Mouse (Mus musculus) liver, postnatal 0 days (tissue): ENCODE results near the gene Rnf17. TPM values are rescaled to one million over a fixed set of nuclear protein-coding genes. Genes with fewer than 3 reads are reported as not detected.

Source experiments
- ATAC-seq: fragments of 200-750 bp; cut with Nextera tagmentation; 2 replicates; pipeline ENCODE4 v1.8.0; 2017; ENCODE audit warnings: mild to moderate bottlenecking, moderate library complexity
- DNase-seq: peaks from one replicate; pipeline ENCODE4 v3.0.0-alpha.2; 2016
- H3K27ac ChIP-seq: fragments of 300-500 bp; sonication (generic); 2 replicates; pipeline ENCODE4 v1.5.1; 2014; ENCODE audit warnings: antibody characterized with exemption, moderate library complexity, mild to moderate bottlenecking, low read depth
- H3K27me3 ChIP-seq: fragments of 300-500 bp; sonication (generic); 2 replicates; pipeline ENCODE4 v1.6.1; 2014; ENCODE audit warnings: low read length, control low read depth, mixed read lengths; ENCODE audit not compliant: insufficient read depth
- H3K36me3 ChIP-seq: fragments of 300-500 bp; sonication (generic); replicated peaks from 2 replicates; pipeline ENCODE4 v1.6.1; 2014; ENCODE audit warnings: mild to moderate bottlenecking, control low read depth, low read length, moderate library complexity, mixed read lengths; ENCODE audit not compliant: insufficient read depth
- H3K4me1 ChIP-seq: fragments of 300-500 bp; sonication (generic); 2 replicates; pipeline ENCODE4 v1.6.1; 2014; ENCODE audit warnings: antibody characterized with exemption, mild to moderate bottlenecking, control low read depth; ENCODE audit not compliant: insufficient read depth
- H3K4me2 ChIP-seq: fragments of 300-500 bp; sonication (generic); 2 replicates; pipeline ENCODE4 v1.6.1; 2014; ENCODE audit warnings: low read depth, mild to moderate bottlenecking, low read length, moderate library complexity, mixed read lengths
- H3K4me3 ChIP-seq: fragments of 300-500 bp; sonication (generic); 2 replicates; pipeline ENCODE4 v1.5.1; 2014; ENCODE audit warnings: low read depth, low read length
- H3K9ac ChIP-seq: fragments of 300-500 bp; sonication (generic); replicated peaks from 2 replicates; pipeline ENCODE4 v1.6.1; 2014; ENCODE audit warnings: mild to moderate bottlenecking, moderate library complexity
- H3K9me3 ChIP-seq: fragments of 300-500 bp; sonication (generic); 2 replicates; pipeline ENCODE4 v1.6.1; 2016; ENCODE audit warnings: mild to moderate bottlenecking, control low read depth, low read length, mixed read lengths
- CTCF ChIP-seq: sonication (generic); IDR thresholded peaks from 2 replicates; pipeline ENCODE4 v1.5.1; 2016; ENCODE audit warnings: antibody characterized with exemption, low read depth
- EP300 ChIP-seq: IDR thresholded peaks from 2 replicates; pipeline ENCODE4 v1.6.1; 2016; ENCODE audit warnings: antibody characterized with exemption, low read depth, mild to moderate bottlenecking
- WGBS: fragments of 180-500 bp; shearing (Covaris S2); extraction: QIAGEN DNeasy Blood & Tissue Kit; methylation state at CpG from one replicate; pipeline ENCODE4 v1.1.7; 2014; ENCODE audit not compliant: insufficient replicate concordance; 5-methylcytosine and 5-hydroxymethylcytosine counted together
- polyA plus RNA-seq: library from polyadenylated mRNA; unstranded; fragments of >200 nt; fragmentation: Nextera tagmentation; extraction: Ambion mirVana; gene quantifications from 2 replicates; pipeline ENCODE4 v1.2.1, GENCODE M21; 2015

Rnf17 gene
- polyA plus RNA-seq: 0.40 and 0.70 TPM in 2 replicates

DNA sequence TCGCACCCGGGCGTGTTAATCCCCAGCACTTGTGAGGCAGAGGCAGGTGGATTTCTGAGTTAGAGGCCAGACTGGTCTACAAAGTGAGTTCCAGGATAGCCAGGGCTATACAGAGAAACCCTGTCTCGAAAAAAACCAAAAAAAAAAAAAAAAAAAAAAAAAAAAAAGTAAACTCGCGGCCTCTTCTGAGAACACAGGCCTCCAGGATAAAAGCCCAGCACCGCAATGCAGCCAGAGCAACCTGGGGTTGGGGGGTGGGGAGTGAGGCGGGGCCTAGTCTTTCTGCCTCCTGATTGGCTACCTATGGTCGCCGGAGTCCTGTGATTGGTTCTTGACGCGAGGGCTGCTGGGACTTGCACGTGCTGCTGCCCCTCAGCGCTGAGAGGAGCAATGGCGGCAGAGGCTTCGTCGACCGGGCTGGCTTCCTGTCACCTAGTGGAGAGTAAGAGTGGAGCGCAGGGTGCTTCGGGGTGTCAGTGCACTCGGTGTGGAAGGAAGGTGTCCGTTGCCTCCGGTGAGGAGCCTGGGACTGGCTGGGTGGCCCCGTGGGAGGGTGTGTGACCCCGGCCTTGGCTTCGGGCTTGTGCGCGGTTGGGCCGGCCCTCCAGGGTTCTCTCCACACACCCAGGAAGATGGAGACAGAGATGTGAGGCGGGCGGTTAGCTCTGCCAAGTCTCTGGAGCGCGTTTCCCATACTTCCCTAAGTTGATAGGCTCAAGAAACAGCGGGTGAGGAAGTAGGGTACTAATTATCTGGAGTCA is at the start of gene Rnf17:
TSS of gene Rnf17 (plus strand) at position 271 of the 761 bp plus-strand sequence.
- DNase-seq: peak; percentile 22
- TF ChIP-seq CTCF (no peak), EP300 (no peak)
- Histone ChIP-seq H3K4me3 (no peak within 1 kb of the TSS), H3K4me1 (no peaks in the 10 kb centered on the region), H3K9me3 (no peaks in the 10 kb centered on the region), H3K27ac (no peak within 1 kb of the TSS), H3K9ac (no peak within 1 kb of the TSS), H3K27me3 (no peaks in the 10 kb centered on the region), H3K36me3 (no peaks in the 10 kb centered on the region), H3K4me2 (peak within 1 kb of the TSS; percentile 26; the same call in 1 of the 2 replicates)
- 0 out of 2 replicates have a peak, but pooled peaks have one; percentile 29 for ATAC-seq
- WGBS: 72% methylated on average over 34 of the region's 34 CpGs

- Histone ChIP-seq H3K9me3 (no peaks in the 10 kb centered on the region), H3K36me3 (no peaks in the 10 kb centered on the region), H3K27me3 (no peaks in the 10 kb centered on the region), H3K27ac (no peak overlapping the region), H3K4me3 (no peak overlapping the region), H3K4me2 (no peak overlapping the region), H3K4me1 (no peaks in the 10 kb centered on the region), H3K9ac (no peak overlapping the region)
- no peak for DNase-seq
- 58% methylated on average over 3 of the region's 3 CpGs for WGBS
- no peak for ATAC-seq
- TF ChIP-seq CTCF (no peak), EP300 (no peak)
Observed at GRCm38 (mm10) chr14:56354803-56355202, 47.6 kb upstream of the Rnf17 start.

- Histone ChIP-seq H3K27me3 (no peaks in the 10 kb centered on the region), H3K9ac (no peak overlapping the region), H3K27ac (no peak overlapping the region), H3K4me3 (no peak overlapping the region), H3K4me1 (no peaks in the 10 kb centered on the region), H3K9me3 (no peaks in the 10 kb centered on the region), H3K4me2 (no peak overlapping the region), H3K36me3 (no peaks in the 10 kb centered on the region)
- 67% methylated on average over 8 of the region's 8 CpGs for WGBS
- no peak for TF ChIP-seq EP300
- no peak for TF ChIP-seq CTCF
- no peak for ATAC-seq
- DNase-seq: no peak
Observed at GRCm38 (mm10) chr14:56355396-56355795, 47.0 kb upstream of the Rnf17 start.

- DNase-seq (no peak), ATAC-seq (no peak)
- Histone ChIP-seq H3K4me2 (no peak overlapping the region), H3K9me3 (no peaks in the 10 kb centered on the region), H3K27ac (no peak overlapping the region), H3K36me3 (no peaks in the 10 kb centered on the region), H3K4me3 (no peak overlapping the region), H3K27me3 (no peaks in the 10 kb centered on the region), H3K4me1 (no peaks in the 10 kb centered on the region), H3K9ac (no peak overlapping the region)
- TF ChIP-seq EP300 (no peak), CTCF (no peak)
- 59% methylated on average over 6 of the region's 6 CpGs for WGBS
Observed at GRCm38 (mm10) chr14:56356196-56356595, 46.2 kb upstream of the Rnf17 start.

DNA sequence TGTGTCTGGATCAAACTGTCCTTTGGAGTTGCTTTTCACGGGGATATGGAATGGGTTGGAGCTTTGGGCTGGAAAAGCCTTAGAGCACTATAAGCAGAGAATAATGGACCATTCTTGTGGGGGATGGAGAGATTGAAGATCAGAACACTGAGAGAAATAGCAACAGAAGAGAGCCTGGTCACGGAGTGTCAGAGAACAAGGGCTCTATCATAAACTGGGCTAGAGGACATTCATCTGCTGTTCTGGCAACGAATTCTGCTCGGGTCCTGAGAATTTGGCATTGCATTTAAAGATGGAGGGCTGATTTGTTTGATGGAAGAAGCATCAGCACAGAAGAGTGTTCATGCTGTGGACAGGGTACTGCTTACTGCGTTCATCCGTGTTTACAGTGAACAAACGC is 44.0 kb upstream of the Rnf17 start:
- 74% methylated on average over 7 of the region's 7 CpGs for WGBS
- peaks cover 6% of the 10 kb centered on the region; the same call in 1 of the 2 replicates for H3K27me3 ChIP-seq
- H3K9ac ChIP-seq: no peak overlapping the region
- DNase-seq: no peak
- no peak for TF ChIP-seq EP300
- no peak for TF ChIP-seq CTCF
- no peaks in the 10 kb centered on the region for H3K4me1 ChIP-seq
- ATAC-seq: no peak
- no peaks in the 10 kb centered on the region for H3K36me3 ChIP-seq
- no peak overlapping the region for H3K4me3 ChIP-seq
- no peaks in the 10 kb centered on the region for H3K9me3 ChIP-seq
- no peak overlapping the region for H3K27ac ChIP-seq
- H3K4me2 ChIP-seq: no peak overlapping the region

GRCm38 (mm10) chr14:56359131-56359530 is 43.2 kb upstream of the Rnf17 start:
- no peak overlapping the region for H3K4me2 ChIP-seq
- ATAC-seq (no peak), DNase-seq (no peak)
- no peaks in the 10 kb centered on the region for H3K9me3 ChIP-seq
- no peak overlapping the region for H3K9ac ChIP-seq
- H3K27ac ChIP-seq: no peak overlapping the region
- 61% methylated on average over 6 of the region's 6 CpGs for WGBS
- H3K36me3 ChIP-seq: no peaks in the 10 kb centered on the region
- TF ChIP-seq EP300 (no peak), CTCF (no peak)
- no peak overlapping the region for H3K4me3 ChIP-seq
- H3K27me3 ChIP-seq: peaks cover 12% of the 10 kb centered on the region
- no peaks in the 10 kb centered on the region for H3K4me1 ChIP-seq
